Mouse (Mus musculus) ES-E14 (cell line): Measurements from ENCODE around the gene Aoc3. TPM values are rescaled to one million over a fixed set of nuclear protein-coding genes. Genes with fewer than 3 reads are reported as not detected.

Experiments
- DNase-seq: peaks from one replicate; pipeline ENCODE4 v3.0.0-alpha.2; 2013; ENCODE audit warnings: low read depth, low spot score
- H3K27ac ChIP-seq: 2 replicates; pipeline ENCODE4 v1.5.1; 2012; ENCODE audit warnings: low read depth, mild to moderate bottlenecking, low read length, moderate library complexity, mixed read lengths; ENCODE audit not compliant: poor library complexity, insufficient read depth, severe bottlenecking
- H3K36me3 ChIP-seq: 2 replicates; pipeline ENCODE4 v1.6.1; 2012; ENCODE audit warnings: mild to moderate bottlenecking, low read length, moderate library complexity, mixed read lengths; ENCODE audit not compliant: control insufficient read depth, poor library complexity, insufficient read depth, severe bottlenecking
- H3K4me1 ChIP-seq, 2 experiments: fragments of 150-350 bp in 1 of 2; sonication (generic) in 1 of 2; 2 replicates each; pipeline ENCODE4 v1.6.1; 2012; ENCODE audit warnings: low read length in 2 of 2, mild to moderate bottlenecking in 1 of 2, mixed read lengths in 1 of 2; ENCODE audit not compliant: control insufficient read depth in 2 of 2, insufficient read depth in 2 of 2, poor library complexity in 1 of 2
- H3K4me3 ChIP-seq, 2 experiments: fragments of 150-350 bp in 1 of 2; sonication (generic) in 1 of 2; 2 replicates each; pipeline ENCODE4 v1.5.1; 2012; ENCODE audit warnings: low read length in 2 of 2, low read depth in 1 of 2, mild to moderate bottlenecking in 1 of 2, mixed read lengths in 1 of 2; ENCODE audit not compliant: insufficient read depth in 1 of 2, poor library complexity in 1 of 2, severe bottlenecking in 1 of 2
- H3K9ac ChIP-seq: 2 replicates; pipeline ENCODE4 v1.6.1; 2012; ENCODE audit warnings: low read depth, mild to moderate bottlenecking, low read length, mixed read lengths; ENCODE audit not compliant: poor library complexity, insufficient read depth, severe bottlenecking
- H3K9me3 ChIP-seq: fragments of 150-350 bp; sonication (generic); 2 replicates; pipeline ENCODE4 v1.6.1; 2012; ENCODE audit warnings: low read depth, mild to moderate bottlenecking, low read length; ENCODE audit not compliant: control insufficient read depth, insufficient read depth
- CHD2 ChIP-seq: IDR thresholded peaks from 2 replicates; pipeline ENCODE4 v1.6.1; 2014; ENCODE audit warnings: mild to moderate bottlenecking, low read depth, low read length, inconsistent platforms
- HCFC1 ChIP-seq: IDR thresholded peaks from 2 replicates; pipeline ENCODE4 v1.6.1; 2012; ENCODE audit warnings: low read length, inconsistent platforms, borderline replicate concordance; ENCODE audit not compliant: insufficient read depth
- MAFK ChIP-seq: IDR thresholded peaks from 2 replicates; pipeline ENCODE4 v1.6.1; 2014; ENCODE audit warnings: mild to moderate bottlenecking, low read depth, low read length, inconsistent platforms; ENCODE audit not compliant: insufficient read depth
- ZC3H11A ChIP-seq: IDR thresholded peaks from 2 replicates; pipeline ENCODE4 v1.6.1; 2012; ENCODE audit warnings: low read depth, mild to moderate bottlenecking, inconsistent platforms, low read length, borderline replicate concordance
- ZNF384 ChIP-seq: IDR thresholded peaks from 2 replicates; pipeline ENCODE4 v1.6.1; 2012; ENCODE audit warnings: low read depth, low read length, inconsistent platforms
- in situ Hi-C, 2 experiments: fragments of 600-800 bp; cut with MboI; formaldehyde crosslinking; loops; one replicate each; pipeline ENCODE4 v1.15.1; 2025; ENCODE audit warnings: low sequenced_read_pairs in 2 of 2, inconsistent platforms in 1 of 2; ENCODE audit not compliant: unreplicated experiment in 2 of 2
- total RNA-seq: library from RNA; depleted of rRNA; stranded (reverse); fragments of 300-350 nt; gene quantifications from 2 replicates; pipeline ENCODE4 v1.2.3, GENCODE M21; 2012

Aoc3 gene
- total RNA-seq, 1 experiment, result 0.62 TPM

- in situ Hi-C loops, result no loop called here
- TF ChIP-seq ZC3H11A, result no peak
- TF ChIP-seq CHD2, result no peak
- TF ChIP-seq HCFC1, result no peak
- no peak for TF ChIP-seq MAFK
- no peak for TF ChIP-seq ZNF384
Observed at GRCm38 (mm10) chr11:101332537-101332936, 2.1 kb downstream of the Aoc3 start.

GRCm38 (mm10) chr11:101334023-101334422 is 3.6 kb downstream of the Aoc3 start:
- no peaks in the 10 kb centered on the region for H3K36me3 ChIP-seq
- TF ChIP-seq ZC3H11A (no peak), HCFC1 (no peak), ZNF384 (no peak), CHD2 (no peak), MAFK (no peak)
- DNase-seq, result no peak
- peaks cover 2 to 29% of the 10 kb centered on the region in 2 experiments; a peak in 2 of 4 replicates for H3K4me1 ChIP-seq
- no peaks in the 10 kb centered on the region for H3K9me3 ChIP-seq
- peak overlapping the region; percentile 6 to 43; a peak in 3 of 4 replicates for H3K4me3 ChIP-seq
- H3K27ac ChIP-seq, result peak overlapping the region; percentile 10; the same call in 1 of the 2 replicates
- in situ Hi-C loops, result no loop called here
- peak overlapping the region; percentile 30; the same call in 1 of the 2 replicates for H3K9ac ChIP-seq

More at GRCm38 (mm10) chr11:101332537-101332936, 2.1 kb downstream of the Aoc3 start:
- Histone ChIP-seq H3K9ac (no peak overlapping the region), H3K4me3 (no peak overlapping the region), H3K4me1 (peaks cover 3 to 25% of the 10 kb centered on the region in 2 experiments; a peak in 2 of 4 replicates), H3K9me3 (no peaks in the 10 kb centered on the region), H3K36me3 (no peaks in the 10 kb centered on the region), H3K27ac (no peak overlapping the region)
- no peak for DNase-seq

GRCm38 (mm10) chr11:101334516-101334915 is 4.1 kb downstream of the Aoc3 start:
- DNase-seq, result no peak
- Histone ChIP-seq H3K36me3 (no peaks in the 10 kb centered on the region), H3K27ac (peak overlapping the region; percentile 10; the same call in 1 of the 2 replicates), H3K9me3 (no peaks in the 10 kb centered on the region), H3K4me3 (peak overlapping the region; percentile 6 to 43; a peak in 1 of 4 replicates), H3K9ac (no peak overlapping the region; the same call in 1 of the 2 replicates), H3K4me1 (peaks cover 2 to 29% of the 10 kb centered on the region in 2 experiments; a peak in 2 of 4 replicates)
- in situ Hi-C loops, result no loop called here
- TF ChIP-seq ZC3H11A (no peak), HCFC1 (no peak), CHD2 (no peak), ZNF384 (no peak), MAFK (no peak)

GRCm38 (mm10) chr11:101335685-101336084 is 5.3 kb downstream of the Aoc3 start:
- Histone ChIP-seq H3K36me3 (no peaks in the 10 kb centered on the region), H3K4me1 (peaks cover 2 to 26% of the 10 kb centered on the region in 2 experiments; a peak in 2 of 4 replicates), H3K9me3 (no peaks in the 10 kb centered on the region), H3K27ac (peak overlapping the region; percentile 1; the same call in 1 of the 2 replicates), H3K9ac (no peak overlapping the region; the same call in 1 of the 2 replicates), H3K4me3 (no peak overlapping the region)
- DNase-seq, result no peak
- in situ Hi-C loops, result no loop called here
- TF ChIP-seq ZC3H11A (no peak), CHD2 (no peak), MAFK (no peak), ZNF384 (no peak)
